Comparison of ENCODE assay signal across 8 mouse cellular contexts in the genomic region with DNA sequence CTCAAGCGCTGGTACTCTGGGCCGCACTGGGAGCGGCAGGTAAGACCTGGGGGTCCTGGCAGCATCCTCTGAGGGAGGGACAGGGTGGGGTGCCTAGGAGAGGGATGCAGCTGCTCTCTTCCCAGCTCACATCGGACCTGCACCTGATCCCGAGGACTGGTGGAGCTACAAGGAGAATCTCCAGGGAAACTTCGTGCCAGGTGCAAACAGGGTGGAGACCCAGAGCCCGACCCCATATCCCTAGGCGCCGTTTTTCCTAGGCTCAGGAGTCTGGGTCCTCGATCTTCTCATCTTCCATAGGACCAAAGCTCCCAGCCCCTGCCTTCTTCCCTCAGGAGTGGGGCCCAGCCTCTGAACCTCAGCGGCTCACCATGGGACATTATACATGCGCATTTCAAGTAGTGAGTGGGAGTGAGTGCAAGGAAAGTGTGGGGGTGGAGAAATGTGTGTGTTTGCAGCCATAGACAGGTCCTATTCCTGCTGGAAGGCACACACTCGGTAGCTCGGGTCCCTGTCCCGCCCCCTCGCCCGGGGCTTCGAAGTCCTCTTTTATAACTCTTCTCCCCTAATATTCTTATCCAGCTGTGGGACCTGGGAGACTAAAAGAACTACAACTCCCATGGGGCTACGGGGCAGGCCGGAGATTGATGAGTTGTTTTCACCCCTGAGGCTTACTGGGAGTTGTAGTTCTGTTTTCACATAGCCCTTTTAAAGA. TPM values are rescaled to one million over a fixed set of nuclear protein-coding genes. Genes with fewer than 3 reads are reported as not detected.
A peak's percentile ranks its signal among the peaks of the same experiment; 100 is the strongest.
DNase-seq lines count a peak whose midpoint lies in the region; ATAC-seq lines count a peak whose summit lies in the region.

No protein-coding gene starts in this region.

- peak overlapping the region; percentile 45 for H3K4me3 ChIP-seq in forebrain, embryonic 12.5 days (replicated peaks)
- peak overlapping the region; percentile 43 for H3K4me3 ChIP-seq in heart, embryonic 16.5 days (ENCODE audit: low read length)
- H3K4me3 ChIP-seq in liver, embryonic 15.5 days (replicated peaks), result 0 out of 2 replicates have a peak overlapping the region, but pooled peaks have one; percentile 5
- peak overlapping the region; percentile 47 for H3K4me3 ChIP-seq in neural tube, embryonic 12.5 days

- DNase-seq in A20 (ENCODE audit: low read depth, low spot score), result peak; percentile 65
- peak; percentile 78 to 87 for DNase-seq in adrenal gland, postnatal 36 days
- peak; percentile 86 to 87 for DNase-seq in kidney, postnatal 25 days
- peak; percentile 80 for DNase-seq in thymus, postnatal 14 days

- 0 out of 2 replicates have a peak, but pooled peaks have one; percentile 9 for ATAC-seq in forebrain, embryonic 12.5 days (ENCODE audit: low FRiP score)
- ATAC-seq in heart, embryonic 16.5 days (replicated peaks; ENCODE audit: extremely low read depth, insufficient read depth, low FRiP score), result no peak
- ATAC-seq in liver, embryonic 15.5 days (ENCODE audit: insufficient read depth), result no peak
- ATAC-seq in neural tube, embryonic 12.5 days (ENCODE audit: low FRiP score, low read depth), result peak; percentile 6

- peaks cover 46% of the 10 kb centered on the region for H3K4me1 ChIP-seq in forebrain, embryonic 12.5 days
- peaks cover 25% of the 10 kb centered on the region for H3K4me1 ChIP-seq in heart, embryonic 16.5 days (ENCODE audit: control insufficient read depth, insufficient read depth, low read length)
- peaks cover 29% of the 10 kb centered on the region for H3K4me1 ChIP-seq in liver, embryonic 15.5 days (replicated peaks)
- peaks cover 41% of the 10 kb centered on the region for H3K4me1 ChIP-seq in neural tube, embryonic 12.5 days

- peaks cover 37% of the 10 kb centered on the region for H3K27me3 ChIP-seq in forebrain, embryonic 12.5 days
- H3K27me3 ChIP-seq in heart, embryonic 16.5 days (ENCODE audit: control insufficient read depth, insufficient read depth, low read length), result peaks cover 25% of the 10 kb centered on the region
- peaks cover 56% of the 10 kb centered on the region for H3K27me3 ChIP-seq in liver, embryonic 15.5 days
- H3K27me3 ChIP-seq in neural tube, embryonic 12.5 days (replicated peaks), result peaks cover 26% of the 10 kb centered on the region

- H3K27ac ChIP-seq in forebrain, embryonic 12.5 days, result peak overlapping the region; percentile 47; the same call in 1 of the 2 replicates
- no peak overlapping the region for H3K27ac ChIP-seq in heart, embryonic 16.5 days (ENCODE audit: low read length)
- no peak overlapping the region for H3K27ac ChIP-seq in liver, embryonic 15.5 days (replicated peaks)
- peak overlapping the region; percentile 46; the same call in 1 of the 2 replicates for H3K27ac ChIP-seq in neural tube, embryonic 12.5 days

- WGBS in forebrain, embryonic 12.5 days, result under 1% methylated on average over 20 of the region's 20 CpGs
- WGBS in heart, embryonic 16.5 days, result under 1% methylated on average over 19 of the region's 20 CpGs
- WGBS in liver, embryonic 15.5 days (ENCODE audit: insufficient replicate concordance), result 1% methylated on average over 20 of the region's 20 CpGs
- WGBS in neural tube, embryonic 12.5 days, result under 1% methylated on average over 20 of the region's 20 CpGs

- H3K36me3 ChIP-seq in forebrain, embryonic 12.5 days (replicated peaks), result no peaks in the 10 kb centered on the region
- H3K36me3 ChIP-seq in heart, embryonic 16.5 days (ENCODE audit: control insufficient read depth, insufficient read depth), result no peaks in the 10 kb centered on the region
- H3K36me3 ChIP-seq in liver, embryonic 15.5 days (replicated peaks), result no peaks in the 10 kb centered on the region
- no peaks in the 10 kb centered on the region for H3K36me3 ChIP-seq in neural tube, embryonic 12.5 days

- H3K9ac ChIP-seq in forebrain, embryonic 12.5 days, result peak overlapping the region; percentile 54
- H3K9ac ChIP-seq in heart, embryonic 16.5 days (ENCODE audit: low read length), result peak overlapping the region; percentile 52
- no peak overlapping the region for H3K9ac ChIP-seq in liver, embryonic 15.5 days
- peak overlapping the region; percentile 67 for H3K9ac ChIP-seq in neural tube, embryonic 12.5 days

- no peaks in the 10 kb centered on the region for H3K9me3 ChIP-seq in forebrain, embryonic 12.5 days
- H3K9me3 ChIP-seq in heart, embryonic 16.5 days (replicated peaks; ENCODE audit: control insufficient read depth, low read length), result no peaks in the 10 kb centered on the region
- H3K9me3 ChIP-seq in liver, embryonic 15.5 days (replicated peaks), result no peaks in the 10 kb centered on the region
- H3K9me3 ChIP-seq in neural tube, embryonic 12.5 days, result no peaks in the 10 kb centered on the region

- peak overlapping the region; percentile 73 for H3K4me2 ChIP-seq in forebrain, embryonic 12.5 days
- peak overlapping the region; percentile 76 for H3K4me2 ChIP-seq in heart, embryonic 16.5 days (ENCODE audit: low read depth, low read length)
- H3K4me2 ChIP-seq in liver, embryonic 15.5 days, result peak overlapping the region; percentile 30; the same call in 1 of the 2 replicates
- peak overlapping the region; percentile 80 for H3K4me2 ChIP-seq in neural tube, embryonic 12.5 days (replicated peaks)

RNA-seq across cellular contexts. Expression of a gene that starts 0.8 kb away (rescaled TPM):
- total RNA-seq in adrenal gland, postnatal 36 days (2021), result 10 to 100 TPM in 1 of 2 experiments, 1 to 10 TPM in 1; 8.6 to 10.2 TPM
- 10.2 and 11.0 TPM in 2 replicates for polyA plus RNA-seq in forebrain, embryonic 12.5 days (2016; fragmentation: Nextera tagmentation; extraction: Ambion mirVana)
- 4.2 and 5.1 TPM in 2 replicates for polyA plus RNA-seq in heart, embryonic 16.5 days (2015; fragmentation: Nextera tagmentation; extraction: Ambion mirVana)
- polyA plus RNA-seq in liver, embryonic 15.5 days (2015; fragmentation: Nextera tagmentation; extraction: Ambion mirVana), result 0.26 and 0.44 TPM in 2 replicates
- 35.5 and 36.6 TPM in 2 replicates for polyA plus RNA-seq in neural tube, embryonic 12.5 days (2016; fragmentation: Nextera tagmentation; extraction: Ambion mirVana)

RNA-seq across cellular contexts. Expression of a gene that starts 4.4 kb away (rescaled TPM):
- 100 to 1,000 TPM; 125 to 262 TPM for total RNA-seq in adrenal gland, postnatal 36 days (2021)
- polyA plus RNA-seq in forebrain, embryonic 12.5 days (2016; fragmentation: Nextera tagmentation; extraction: Ambion mirVana), result 3.8 and 3.9 TPM in 2 replicates
- polyA plus RNA-seq in heart, embryonic 16.5 days (2015; fragmentation: Nextera tagmentation; extraction: Ambion mirVana), result 3.0 and 3.6 TPM in 2 replicates
- 0.46 and 0.85 TPM in 2 replicates for polyA plus RNA-seq in liver, embryonic 15.5 days (2015; fragmentation: Nextera tagmentation; extraction: Ambion mirVana)
- polyA plus RNA-seq in neural tube, embryonic 12.5 days (2016; fragmentation: Nextera tagmentation; extraction: Ambion mirVana), result 4.1 TPM in 2 replicates

RNA-seq across cellular contexts. Expression of a gene that starts 6.3 kb away (rescaled TPM):
- under 1 TPM; 0.23 to 0.99 TPM for total RNA-seq in adrenal gland, postnatal 36 days (2021)
- 0.64 and 0.68 TPM in 2 replicates for polyA plus RNA-seq in forebrain, embryonic 12.5 days (2016; fragmentation: Nextera tagmentation; extraction: Ambion mirVana)
- 0.33 and 0.65 TPM in 2 replicates for polyA plus RNA-seq in heart, embryonic 16.5 days (2015; fragmentation: Nextera tagmentation; extraction: Ambion mirVana)
- 0.05 and 0.06 TPM in 2 replicates for polyA plus RNA-seq in liver, embryonic 15.5 days (2015; fragmentation: Nextera tagmentation; extraction: Ambion mirVana)
- polyA plus RNA-seq in neural tube, embryonic 12.5 days (2016; fragmentation: Nextera tagmentation; extraction: Ambion mirVana), result 1.0 and 1.2 TPM in 2 replicates

RNA-seq across cellular contexts. Expression of a gene that starts 14.8 kb away (rescaled TPM):
- 1,000 to 10,000 TPM; 1,050 to 1,062 TPM for total RNA-seq in adrenal gland, postnatal 36 days (2021)
- polyA plus RNA-seq in forebrain, embryonic 12.5 days (2016; fragmentation: Nextera tagmentation; extraction: Ambion mirVana), result 707 and 745 TPM in 2 replicates
- 520 and 591 TPM in 2 replicates for polyA plus RNA-seq in heart, embryonic 16.5 days (2015; fragmentation: Nextera tagmentation; extraction: Ambion mirVana)
- 533 and 542 TPM in 2 replicates for polyA plus RNA-seq in liver, embryonic 15.5 days (2015; fragmentation: Nextera tagmentation; extraction: Ambion mirVana)
- polyA plus RNA-seq in neural tube, embryonic 12.5 days (2016; fragmentation: Nextera tagmentation; extraction: Ambion mirVana), result 665 and 700 TPM in 2 replicates

RNA-seq across cellular contexts. Expression of a gene that starts 16.6 kb away (rescaled TPM):
- under 1 TPM; 0.23 to 0.83 TPM for total RNA-seq in adrenal gland, postnatal 36 days (2021)
- 0.23 and 0.33 TPM in 2 replicates for polyA plus RNA-seq in forebrain, embryonic 12.5 days (2016; fragmentation: Nextera tagmentation; extraction: Ambion mirVana)
- 0.22 and 0.36 TPM in 2 replicates for polyA plus RNA-seq in heart, embryonic 16.5 days (2015; fragmentation: Nextera tagmentation; extraction: Ambion mirVana)
- not detected in 2 replicates for polyA plus RNA-seq in liver, embryonic 15.5 days (2015; fragmentation: Nextera tagmentation; extraction: Ambion mirVana)
- 1.2 and 1.7 TPM in 2 replicates for polyA plus RNA-seq in neural tube, embryonic 12.5 days (2016; fragmentation: Nextera tagmentation; extraction: Ambion mirVana)

Comparison
In these comparisons a context has a peak if more than half of its experiments do, and no peak if none do; other contexts are left out.
1. ATAC-seq: peak in forebrain, embryonic 12.5 days (single experiment) and neural tube, embryonic 12.5 days (single experiment); none in heart, embryonic 16.5 days (single experiment) and liver, embryonic 15.5 days (single experiment).
2. H3K27ac ChIP-seq: peak in forebrain, embryonic 12.5 days (single experiment) and neural tube, embryonic 12.5 days (single experiment); none in heart, embryonic 16.5 days (single experiment) and liver, embryonic 15.5 days (single experiment).
3. H3K4me2 ChIP-seq: peak in every context shown above with its lines; median percentile 80 in neural tube, embryonic 12.5 days; 76 in heart, embryonic 16.5 days; 73 in forebrain, embryonic 12.5 days; 30 in liver, embryonic 15.5 days.
4. Peak in every context shown above with its lines, with median percentiles within 50 percentile points of each other: DNase-seq and H3K4me3 ChIP-seq.